Mouse (Mus musculus) left cerebral cortex, postnatal 25 days (tissue): ENCODE data around the gene Mrpl34. TPM values are rescaled to one million over a fixed set of nuclear protein-coding genes. Genes with fewer than 3 reads are reported as not detected.
A peak's percentile ranks its signal among the peaks of the same experiment; 100 is the strongest.

Experiments used
- DNase-seq, 2 experiments: peaks; one replicate each; pipeline ENCODE4 v3.0.0; 2022; ENCODE audit warnings: low spot score in 2 of 2, mixed read lengths in 1 of 2
- intact Hi-C: fragments of 180-260 bp; cut with DNase I; formaldehyde crosslinking; loops from one replicate; pipeline ENCODE4 v1.15.1; 2025
- total RNA-seq, 2 experiments: library from RNA; stranded (reverse); gene quantifications; 2 replicates each; pipeline ENCODE4 v1.2.3; 2021

Mrpl34 gene
- total RNA-seq, 2 experiments from 2014 or later: 59.7 to 60.8 TPM

- no peak for DNase-seq
- intact Hi-C loops: no loop called here
Observed at GRCm38 (mm10) chr8:71466198-71466597, 1.4 kb downstream of the Mrpl34 start.

- intact Hi-C loops: no loop called here
- no peak for DNase-seq
Observed at GRCm38 (mm10) chr8:71467201-71467600, 2.4 kb downstream of the Mrpl34 start.

- intact Hi-C loops: no loop called here
- DNase-seq: no peak
Observed at GRCm38 (mm10) chr8:71468001-71468400, 3.2 kb downstream of the Mrpl34 start.

- peak; percentile 99 to 100 for DNase-seq
- intact Hi-C loops: no loop called here
Observed at GRCm38 (mm10) chr8:71468916-71469315, 4.2 kb downstream of the Mrpl34 start, which contains the start of gene Dda1. Gene Dda1 (plus strand): TSS chr8:71469199.

GRCm38 (mm10) chr8:71469411-71469810, 4.7 kb downstream of the Mrpl34 start:
- intact Hi-C loops: no loop called here
- DNase-seq: peak; percentile 60 to 65

- no peak for DNase-seq
- intact Hi-C loops: no loop called here
Observed at GRCm38 (mm10) chr8:71470146-71470912, 5.6 kb downstream of the Mrpl34 start.

GRCm38 (mm10) chr8:71470913-71471255, 6.1 kb downstream of the Mrpl34 start:
- DNase-seq: no peak
- intact Hi-C loops: no loop called here

- no peak for DNase-seq
- intact Hi-C loops: no loop called here
Observed at GRCm38 (mm10) chr8:71471861-71472260, 7.1 kb downstream of the Mrpl34 start.

- no peak for DNase-seq
- intact Hi-C loops: no loop called here
Observed at GRCm38 (mm10) chr8:71472601-71473386, 8.0 kb downstream of the Mrpl34 start.

- intact Hi-C loops: loop anchor here (2.0 kb wide), 1 partner anchor 14 kb away; the partner anchor contains the start of gene Gtpbp3
- no peak for DNase-seq
Observed at GRCm38 (mm10) chr8:71474344-71474743, 9.6 kb downstream of the Mrpl34 start.

GRCm38 (mm10) chr8:71474785-71475701, 10.3 kb downstream of the Mrpl34 start:
- no peak for DNase-seq
- intact Hi-C loops: loop anchor here (2.0 kb wide), 1 partner anchor 14 kb away; the partner anchor contains the start of gene Gtpbp3

- DNase-seq: no peak
- intact Hi-C loops: loop anchor here (2.0 kb wide), 1 partner anchor 13 kb away; the partner anchor contains the start of gene Gtpbp3
Observed at GRCm38 (mm10) chr8:71475702-71476075, 10.9 kb downstream of the Mrpl34 start.

GRCm38 (mm10) chr8:71476099-71476940, 11.6 kb downstream of the Mrpl34 start:
- intact Hi-C loops: no loop called here

GRCm38 (mm10) chr8:71477196-71477845, 12.6 kb downstream of the Mrpl34 start:
- DNase-seq: peak in 1 of 2 experiments; percentile 57
- intact Hi-C loops: loop anchor here (1.0 kb wide), 1 partner anchor 8 kb away; the partner anchor contains the start of gene Ano8

More at GRCm38 (mm10) chr8:71476099-71476940, 11.6 kb downstream of the Mrpl34 start:
- peak; percentile 84 to 88 for DNase-seq

- no peak for DNase-seq
- intact Hi-C loops: no loop called here
Observed at GRCm38 (mm10) chr8:71478943-71479342, 14.2 kb downstream of the Mrpl34 start.

- no peak for DNase-seq
- intact Hi-C loops: no loop called here
Observed at GRCm38 (mm10) chr8:71483932-71484331, 19.2 kb downstream of the Mrpl34 start.

GRCm38 (mm10) chr8:71484736-71485135, 20.0 kb downstream of the Mrpl34 start:
- intact Hi-C loops: loop anchor here (1.0 kb wide), 1 partner anchor 7 kb away; no protein-coding TSS in a partner anchor

More at GRCm38 (mm10) chr8:71484736-71485135, 20.0 kb downstream of the Mrpl34 start:
- no peak for DNase-seq
